Mouse (Mus musculus) ovary, postnatal 14 days (tissue): ENCODE results near the gene Anapc15.

Source experiments
- DNase-seq: peaks from one replicate; pipeline ENCODE4 v3.0.0; 2022; ENCODE audit warnings: low spot score

Anapc15 gene

DNA sequence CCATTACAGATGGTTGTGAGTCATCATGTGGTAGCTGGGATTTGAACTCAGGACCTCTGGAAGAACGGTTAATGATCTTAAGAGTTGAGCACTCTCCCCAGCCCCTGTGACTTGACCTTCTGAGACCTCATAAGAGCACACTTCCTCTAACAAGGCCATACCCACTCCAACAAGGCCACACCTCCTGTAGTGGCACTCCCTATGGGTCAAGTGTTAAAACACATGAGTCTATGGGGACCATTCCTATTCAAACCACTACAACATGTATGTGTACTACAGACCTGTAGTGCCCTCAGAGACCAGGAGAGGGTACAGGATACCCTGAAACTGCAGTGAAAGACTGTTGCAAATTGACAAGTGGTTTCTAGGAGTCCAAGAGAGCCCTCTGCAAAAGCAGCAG lies 15.6 kb upstream of the Anapc15 start:
- DNase-seq: no peak

DNA sequence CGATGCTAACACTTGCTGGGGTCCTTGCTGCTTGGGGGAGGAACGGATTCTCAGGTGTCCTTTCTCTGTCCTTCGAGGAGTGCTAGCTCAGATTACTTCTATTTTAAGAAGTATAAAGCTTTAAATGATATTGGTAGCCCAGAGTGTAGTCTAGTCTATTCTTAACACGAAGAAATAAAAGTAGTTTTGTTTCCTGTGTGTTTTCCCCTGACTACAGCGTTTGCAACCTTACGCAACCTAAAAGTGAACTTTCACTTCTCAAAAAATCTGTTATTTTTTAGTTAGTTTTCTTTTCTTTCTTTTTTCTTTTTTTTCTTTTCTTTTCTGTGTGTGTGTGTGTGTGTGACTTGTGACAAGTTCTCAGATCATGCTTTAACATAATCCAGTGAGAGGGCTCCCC lies 11.8 kb upstream of the Anapc15 start:
- DNase-seq: no peak

DNA sequence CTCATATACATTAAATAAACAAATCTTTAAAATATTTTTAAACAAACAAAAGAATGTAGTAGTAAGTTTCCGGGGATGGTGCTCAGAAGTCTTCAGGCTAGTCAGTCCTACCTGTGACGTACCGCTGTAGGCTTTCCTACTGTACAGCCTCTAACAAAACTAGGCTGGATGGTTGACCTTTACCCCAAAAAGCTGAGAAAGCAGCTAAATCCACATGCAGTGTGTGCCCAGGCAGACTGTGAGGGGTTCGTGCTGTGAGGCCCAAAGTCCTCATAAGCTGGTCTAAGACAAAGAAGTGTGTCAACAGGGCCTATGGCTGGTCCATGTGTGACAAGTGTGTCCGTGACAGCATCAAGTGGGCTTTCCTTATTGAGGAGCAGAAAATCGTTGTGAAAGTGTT lies 10.7 kb upstream of the Anapc15 start:
- no peak for DNase-seq

DNA sequence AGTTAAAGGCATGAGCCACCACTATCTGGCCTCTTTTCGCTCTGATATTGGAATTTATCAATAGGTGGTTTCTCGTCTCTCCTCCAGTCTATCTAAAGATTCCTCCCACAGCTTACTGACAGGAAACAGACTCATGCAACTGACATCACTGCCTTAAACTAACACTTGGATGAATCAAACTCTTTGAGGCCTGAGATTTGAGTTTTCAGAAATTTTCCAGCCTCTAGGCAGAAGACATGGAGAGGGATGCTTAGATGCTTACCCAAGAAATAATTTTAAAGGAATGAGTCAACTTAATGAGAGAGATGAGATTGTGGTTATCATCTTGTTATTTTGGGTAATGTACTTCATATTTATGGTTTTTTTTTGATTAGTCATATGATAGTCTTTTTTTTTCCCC lies 9.7 kb upstream of the Anapc15 start:
- DNase-seq: no peak

DNA sequence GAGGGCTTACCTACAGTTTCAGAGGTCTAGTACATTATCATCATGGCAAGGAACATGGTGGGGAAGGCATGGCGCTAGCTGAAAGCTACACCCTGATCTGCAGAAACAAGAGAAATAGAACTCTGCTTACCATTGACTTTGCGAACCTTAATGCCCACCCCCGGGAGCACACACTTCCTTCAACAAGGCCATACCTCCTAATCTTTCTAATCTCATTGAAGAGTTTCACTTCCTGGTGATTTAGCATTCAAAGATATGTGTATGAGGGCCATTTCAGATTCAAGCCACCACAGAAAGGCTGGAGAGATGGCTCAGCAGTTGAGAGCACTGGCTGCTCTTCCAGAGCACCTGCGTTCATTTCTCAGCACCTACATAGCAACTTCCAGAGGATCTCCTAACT lies 6.4 kb upstream of the Anapc15 start, which contains the start of gene Folr2:
Folr2 (minus strand) TSS at position 101 of the 400 bp plus-strand sequence.
- no peak for DNase-seq

DNA sequence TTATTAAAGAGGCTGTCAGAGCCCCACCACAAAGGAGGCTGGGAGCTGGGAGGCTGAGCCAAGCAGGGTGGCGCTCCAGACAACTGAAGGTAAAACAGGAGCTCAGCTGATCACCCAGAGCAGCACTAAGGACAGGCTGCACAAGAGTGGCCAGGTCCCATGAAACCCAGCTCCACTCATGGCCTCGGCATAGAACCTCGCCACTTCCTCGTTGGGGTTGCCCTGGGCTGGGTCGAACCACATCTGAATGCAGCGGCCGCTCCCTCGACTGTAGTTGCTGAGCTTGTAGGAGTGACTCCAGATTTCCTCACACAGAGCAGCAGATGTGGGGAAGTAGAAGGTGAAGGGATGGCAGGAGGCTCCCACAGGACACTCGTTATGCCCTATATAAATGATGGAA lies 5.2 kb upstream of the Anapc15 start:
- no peak for DNase-seq

DNA sequence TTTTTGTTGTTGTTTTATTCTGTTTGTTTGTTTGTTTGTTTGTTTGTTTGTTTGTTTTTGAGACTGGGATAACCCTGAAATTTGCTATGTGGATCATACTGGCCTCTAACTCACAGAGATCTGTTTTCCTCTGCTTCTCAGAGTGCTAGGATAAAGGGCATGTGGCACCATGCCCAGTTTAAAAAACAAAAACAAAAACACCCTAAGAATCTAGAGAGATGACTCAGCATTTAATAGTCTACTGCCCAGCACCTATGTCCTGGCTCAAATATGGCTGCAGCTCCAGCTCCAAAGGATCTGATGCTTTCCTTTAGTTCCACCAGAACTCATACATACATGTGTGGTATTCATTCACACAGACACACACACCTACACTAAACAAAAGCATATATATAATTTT lies 2.5 kb upstream of the Anapc15 start:
- no peak for DNase-seq

DNA sequence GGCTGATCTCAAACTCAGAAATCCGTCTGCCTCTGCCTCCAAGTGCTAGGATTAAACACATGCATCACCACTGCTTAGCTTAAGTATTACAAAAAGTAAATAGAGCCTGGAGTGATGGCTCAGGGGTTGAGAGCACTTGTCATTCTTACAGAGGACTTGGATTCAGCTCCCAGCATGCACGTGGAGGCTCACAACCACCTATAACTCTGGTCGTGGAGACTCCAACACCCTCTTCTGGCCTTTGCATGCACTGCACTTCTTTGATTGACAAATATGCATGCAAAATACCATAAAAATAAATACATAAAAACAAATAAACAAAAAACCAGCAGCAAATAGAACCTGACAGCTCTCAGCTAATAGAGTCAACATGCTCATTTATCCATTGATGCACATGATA lies 1.2 kb upstream of the Anapc15 start:
- no peak for DNase-seq

DNA sequence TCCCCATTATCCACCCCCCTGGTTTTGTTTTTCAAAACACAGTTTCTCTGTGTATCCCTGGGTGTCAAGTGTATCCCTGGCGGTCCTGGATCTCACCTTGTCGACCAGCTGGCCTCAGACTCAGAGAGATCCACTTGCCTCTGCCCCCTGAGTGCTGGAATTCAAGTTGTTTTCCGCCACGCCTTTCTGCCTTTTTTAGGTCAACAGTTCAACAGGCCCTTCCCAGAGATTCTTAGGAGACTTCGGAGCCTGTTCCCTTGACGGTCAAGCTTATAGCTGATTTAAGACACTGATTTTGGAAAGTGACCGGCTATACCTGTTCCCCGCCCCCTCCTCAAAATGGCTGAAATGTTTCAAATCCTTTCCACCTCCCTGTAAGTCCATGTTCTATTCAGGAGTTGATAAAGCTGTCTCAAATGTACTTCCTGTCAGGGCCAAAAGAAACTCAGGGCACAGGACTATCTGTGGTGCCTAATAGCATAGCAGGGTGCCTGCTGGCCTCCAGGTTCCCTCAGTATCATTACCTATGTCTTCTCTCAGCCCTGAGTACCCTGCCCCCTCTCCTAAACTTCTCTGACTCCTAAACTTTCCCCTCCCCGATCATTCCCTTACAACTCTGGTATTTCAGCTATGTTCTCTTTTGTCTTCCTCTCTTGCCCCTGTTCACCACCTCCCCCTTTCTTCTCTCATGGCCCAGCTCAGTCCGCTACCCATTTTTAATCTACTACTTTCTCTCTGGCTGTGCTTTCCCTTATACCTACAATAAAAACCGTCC lies 3.2 kb downstream of the Anapc15 start:
- DNase-seq: no peak

DNA sequence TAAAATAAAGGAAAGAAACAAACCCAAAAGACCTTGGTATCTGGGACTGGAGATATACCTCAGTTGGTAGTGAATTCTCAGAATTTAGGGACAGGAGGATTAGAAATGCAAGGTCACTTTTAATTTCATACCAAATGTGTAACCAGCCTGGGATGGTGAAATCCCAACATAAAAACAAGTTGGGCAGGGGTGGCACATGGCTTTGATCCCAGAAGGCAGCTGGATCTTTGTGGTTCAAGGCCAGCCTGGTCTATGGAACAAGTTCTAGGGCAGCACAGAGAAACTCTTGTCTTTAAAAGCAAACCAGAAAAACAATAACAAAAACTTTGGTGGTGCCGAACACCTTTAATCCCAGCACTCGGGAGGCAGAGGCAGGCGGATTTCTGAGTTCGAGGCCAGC lies 4.0 kb downstream of the Anapc15 start:
- DNase-seq: no peak

DNA sequence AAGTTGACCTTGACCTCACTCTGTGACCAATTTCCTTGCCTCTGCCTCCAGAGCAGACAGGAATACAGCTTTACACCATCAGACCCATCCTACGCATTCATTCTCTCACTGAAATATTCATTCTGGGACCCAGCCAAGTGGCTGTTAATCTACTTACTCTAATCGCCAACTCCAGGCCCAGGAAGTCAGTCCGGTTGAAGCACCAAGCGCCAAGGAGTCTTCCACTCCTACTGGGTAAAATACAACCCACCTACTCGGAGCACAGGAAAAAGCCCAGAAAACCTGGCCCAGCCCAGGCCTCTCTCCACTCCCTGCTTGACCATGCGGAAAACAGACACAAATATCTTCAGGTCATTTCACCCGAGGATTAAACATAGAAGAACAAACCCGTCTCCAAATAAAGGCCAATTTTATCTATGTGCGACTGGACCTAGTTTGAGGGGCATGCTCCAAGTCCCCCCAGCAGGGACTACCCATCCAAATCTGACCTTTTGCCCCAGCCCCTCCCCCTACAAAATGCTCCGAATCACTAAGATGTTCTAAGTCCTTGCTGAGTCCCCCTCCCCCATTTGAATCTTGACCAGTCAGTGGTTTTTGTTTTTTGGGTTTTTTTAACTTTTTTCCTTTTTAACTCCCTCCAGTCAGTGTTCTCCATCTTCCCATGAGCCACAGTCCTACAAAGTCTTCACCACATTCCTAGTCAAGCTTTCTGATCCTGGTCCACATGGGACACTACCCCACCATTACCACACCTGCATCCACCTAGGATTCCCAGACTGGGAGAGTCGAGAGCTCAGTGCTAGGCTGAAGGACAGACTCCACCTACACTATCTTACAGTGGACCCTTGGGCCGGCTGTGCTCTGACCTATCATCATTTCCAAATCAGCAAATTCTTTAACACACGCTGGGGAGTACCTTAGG lies 5.0 kb downstream of the Anapc15 start:
- peak; percentile 17 for DNase-seq

DNA sequence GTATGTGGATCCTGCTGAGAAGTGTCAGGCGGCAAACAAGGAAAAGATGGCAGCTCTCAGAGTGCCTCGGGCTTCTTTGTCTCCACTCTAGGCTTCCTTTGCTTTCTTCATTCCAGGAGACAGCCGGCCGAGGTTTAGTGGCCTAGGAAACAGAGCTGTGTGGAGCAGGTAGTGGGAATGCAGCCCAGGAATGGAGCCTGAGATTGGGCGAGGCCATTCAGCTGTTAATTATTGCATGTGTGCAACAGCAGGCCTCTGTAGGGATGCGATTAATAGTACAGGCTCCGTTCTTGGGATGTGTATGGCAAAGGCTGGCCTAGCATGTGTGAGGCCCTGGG lies 5.6 kb downstream of the Anapc15 start:
- DNase-seq: no peak

DNA sequence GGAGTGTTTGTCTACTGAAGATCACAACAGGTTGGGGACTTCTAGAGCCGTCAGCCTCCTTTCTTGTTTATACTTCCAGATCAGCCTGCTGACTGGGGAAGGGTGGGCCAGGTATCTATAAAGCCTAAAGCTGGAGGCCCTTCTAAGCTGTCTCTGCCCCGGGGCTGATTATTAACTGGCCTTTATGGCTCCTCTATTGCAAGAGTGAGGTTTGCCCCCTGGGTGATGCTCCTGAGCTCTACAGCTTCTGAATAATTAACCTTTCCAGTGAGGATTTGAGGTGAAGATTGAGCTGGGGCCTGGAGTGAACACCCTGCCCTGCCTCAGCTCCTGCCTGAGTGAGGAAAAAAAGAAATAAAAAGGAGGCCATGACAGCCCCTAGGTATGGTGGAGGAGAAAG lies 7.1 kb downstream of the Anapc15 start, which contains the start of gene Folr1:
Folr1 (minus strand) TSS at position 160 of the 400 bp plus-strand sequence.
- DNase-seq: no peak

DNA sequence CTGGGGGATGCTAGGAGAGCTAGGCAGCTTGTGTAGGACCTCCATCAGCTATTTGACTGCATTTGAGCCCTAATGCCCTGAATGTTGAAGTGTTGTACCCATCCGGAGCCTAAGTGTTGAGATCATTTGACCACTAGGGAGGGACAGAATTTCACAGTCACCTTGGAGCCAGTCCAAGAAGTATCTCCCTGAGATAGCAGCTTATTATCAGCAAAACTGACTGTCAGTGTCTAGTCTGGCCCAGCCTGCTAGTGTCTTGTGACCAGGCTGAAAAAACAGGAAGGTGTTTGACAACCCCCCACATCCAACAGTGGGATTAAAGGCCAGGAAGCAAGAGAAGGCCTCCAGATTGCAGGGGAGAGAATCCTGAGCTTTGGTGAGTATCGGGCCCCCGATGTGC lies 7.8 kb downstream of the Anapc15 start:
- no peak for DNase-seq

DNA sequence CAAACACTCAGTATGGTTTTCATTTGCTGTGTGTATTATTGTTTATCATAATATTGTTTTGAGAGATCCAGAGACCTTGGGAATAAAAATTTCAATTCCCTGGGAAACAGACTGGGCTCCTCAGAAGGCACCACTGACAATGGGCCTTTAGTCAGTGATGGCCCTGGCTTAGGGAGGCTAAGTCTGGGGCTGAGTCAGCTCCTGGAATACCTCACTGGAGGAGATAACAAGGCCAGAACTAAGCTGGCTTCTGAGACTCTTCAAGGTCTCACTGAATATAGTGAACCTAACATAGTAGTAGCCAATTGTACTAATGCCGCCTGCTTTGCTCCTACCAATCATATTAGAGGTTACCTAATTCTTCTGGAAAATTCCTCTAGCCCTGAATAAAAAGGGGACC lies 12.5 kb downstream of the Anapc15 start:
- no peak for DNase-seq

DNA sequence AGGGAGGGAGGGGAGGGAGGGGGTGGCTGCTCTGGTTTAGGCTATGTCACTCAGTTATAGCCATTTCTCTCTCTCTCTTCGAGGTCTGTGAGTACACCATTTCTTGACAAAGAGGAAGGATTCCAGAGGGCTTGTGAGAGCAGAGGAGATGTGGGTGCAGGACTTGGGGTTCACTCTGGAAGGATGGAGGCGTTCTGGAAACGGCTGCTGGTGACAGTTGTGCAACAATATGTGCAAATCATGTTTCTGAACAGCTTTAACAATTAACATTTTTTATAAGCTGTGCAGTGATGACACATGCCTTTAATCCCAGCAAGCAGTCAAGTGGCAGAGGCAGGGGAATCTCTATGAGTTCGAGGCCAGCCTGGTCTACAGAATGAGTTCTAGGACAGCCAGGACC lies 17.3 kb downstream of the Anapc15 start:
- no peak for DNase-seq

DNA sequence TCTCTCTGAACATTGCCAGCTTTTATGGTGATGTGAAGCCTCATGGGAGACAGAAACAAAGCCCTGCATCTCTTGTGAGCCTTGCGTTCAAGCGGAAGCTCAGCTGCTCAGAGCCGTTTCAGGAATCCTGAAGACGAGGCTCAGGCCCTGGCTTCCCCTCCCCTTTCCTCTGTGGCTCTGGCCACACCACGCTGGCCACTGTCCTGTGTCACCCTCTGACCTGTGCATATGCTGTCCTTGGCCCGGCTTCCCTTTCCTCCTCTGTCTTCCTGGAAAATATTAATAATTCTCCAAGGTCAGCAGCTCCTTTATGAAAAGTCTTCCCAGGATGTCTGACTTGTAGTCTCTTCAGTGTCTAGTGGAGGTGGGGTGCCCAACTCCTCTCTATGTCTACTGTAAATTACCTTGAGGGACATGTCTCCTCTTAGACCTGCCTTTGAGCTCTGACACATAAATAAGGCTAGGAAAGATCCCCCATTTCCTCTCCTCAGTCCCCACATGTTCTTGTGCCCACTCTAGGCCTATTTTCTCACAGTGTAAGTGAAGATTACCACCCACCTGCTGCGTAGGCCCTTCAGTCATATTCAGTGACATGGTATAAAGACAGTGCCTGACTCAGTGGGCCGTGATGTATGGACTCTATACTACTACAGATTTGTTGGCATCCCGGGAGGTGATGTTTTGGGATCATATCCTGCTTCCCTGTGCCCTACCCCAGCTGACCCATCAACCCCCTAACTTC lies 19.1 kb downstream of the Anapc15 start:
- DNase-seq: no peak

DNA sequence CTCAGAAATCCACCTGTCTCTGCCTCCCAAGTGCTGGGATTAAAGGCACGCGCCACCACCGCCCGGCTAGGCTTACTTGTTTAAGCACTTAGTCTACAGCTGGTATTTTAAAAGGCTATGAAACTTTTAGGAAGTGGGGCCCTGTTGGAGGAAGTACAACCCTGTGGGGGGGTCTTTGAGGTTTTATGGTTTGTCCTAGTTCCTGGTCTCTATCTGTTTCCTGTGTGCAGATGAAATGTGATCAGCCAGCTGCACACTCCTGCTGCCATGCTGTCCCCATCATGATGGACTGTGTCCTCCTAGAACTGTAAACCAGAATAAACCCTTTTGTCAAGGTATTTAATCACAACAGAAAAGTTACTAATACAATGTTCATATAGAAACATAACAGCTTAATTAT lies 20.6 kb downstream of the Anapc15 start:
- no peak for DNase-seq

DNA sequence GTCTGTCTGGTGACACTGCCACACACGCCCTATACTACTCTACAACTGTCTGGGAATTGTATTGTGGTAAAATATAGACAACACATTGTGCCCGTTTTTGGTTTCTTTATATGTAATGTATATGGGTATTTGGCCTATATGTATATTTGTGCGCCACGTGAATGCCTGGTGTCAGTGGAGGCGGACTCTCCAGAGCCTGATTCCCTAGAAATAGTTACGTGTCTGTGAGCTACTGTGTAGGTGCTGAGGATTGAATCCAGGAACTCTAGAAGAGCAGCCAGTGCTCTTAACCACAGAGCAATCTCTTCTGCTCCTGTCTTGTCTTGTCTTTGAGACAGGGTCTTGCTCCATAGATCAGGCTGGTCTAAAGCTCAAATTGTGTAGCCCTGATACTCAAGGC lies 22.8 kb downstream of the Anapc15 start:
- no peak for DNase-seq

DNA sequence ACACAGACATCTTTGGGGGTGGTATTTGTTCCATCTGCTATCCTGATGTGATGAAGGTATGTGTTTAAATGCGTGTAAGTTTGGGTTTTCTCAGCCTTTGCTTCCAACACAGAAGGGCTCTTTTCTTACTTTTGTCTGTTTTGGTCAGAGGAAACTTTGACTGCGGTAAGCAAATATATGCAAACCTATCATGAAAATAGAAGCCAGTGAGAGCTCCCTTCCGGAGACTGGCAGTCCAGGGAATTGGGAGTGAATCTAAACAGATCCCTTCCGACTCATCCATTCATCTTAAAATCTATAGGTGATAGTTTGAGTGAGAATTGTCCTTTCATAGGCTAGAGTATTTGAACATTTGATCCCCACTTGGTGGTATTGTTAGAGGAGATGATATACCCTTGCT lies 24.9 kb downstream of the Anapc15 start:
- DNase-seq: no peak

DNA sequence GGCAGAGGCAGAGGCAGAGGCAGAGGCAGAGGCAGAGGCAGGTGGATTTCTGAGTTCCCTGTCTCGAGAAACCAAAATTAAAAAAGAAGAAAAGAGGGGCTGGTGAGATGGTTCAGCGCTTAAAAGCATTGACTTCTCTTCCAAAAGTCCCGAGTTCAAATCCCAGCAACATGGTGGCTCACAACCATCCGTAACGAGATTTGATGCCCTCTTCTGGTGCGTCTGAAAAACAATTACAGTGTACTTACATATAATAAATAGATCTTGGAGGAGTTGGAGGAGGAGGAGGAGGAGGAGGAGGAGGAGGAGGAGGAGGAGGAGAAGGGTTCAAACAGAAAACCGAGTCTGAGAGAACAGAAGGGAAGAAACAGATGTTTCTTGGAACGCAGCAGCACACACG lies 32.2 kb downstream of the Anapc15 start:
- DNase-seq: no peak
